Mouse (Mus musculus): ENCODE measurements around the gene Cd177. TPM values are rescaled to one million over a fixed set of nuclear protein-coding genes. Genes with fewer than 3 reads are reported as not detected.

Cd177 gene
- total RNA-seq, 2 experiments from 2014 or later, result 0.19 TPM; not detected in 1

Other genes starting within 250 kb of the Cd177 start
- not detected for gene AC161166.1, start 247.9 kb downstream of the Cd177 start, total RNA-seq (2021)
- gene Irgq, start 229.6 kb downstream of the Cd177 start, total RNA-seq (2021), result 10 to 100 TPM; 21.0 to 24.1 TPM
- not detected for gene Pinlyp, start 214.2 kb downstream of the Cd177 start, total RNA-seq (2021)
- gene Xrcc1, start 214.0 kb downstream of the Cd177 start, total RNA-seq (2021), result 10 to 100 TPM; 35.9 to 37.1 TPM
- 10 to 100 TPM; 28.9 to 40.3 TPM for gene Ethe1, start 172.8 kb downstream of the Cd177 start, total RNA-seq (2021)
- gene Zfp575, start 172.7 kb downstream of the Cd177 start, total RNA-seq (2021), result under 1 TPM; 0.32 to 0.46 TPM
- gene Phldb3, start 149.5 kb downstream of the Cd177 start, total RNA-seq (2021), result 1 to 10 TPM; 3.8 to 5.2 TPM
- under 1 TPM in 1 of 2 experiments, not detected in 1; 0.50 TPM for gene Lypd3, start 123.8 kb downstream of the Cd177 start, total RNA-seq (2021)
- not detected for gene Tex101, start 83.6 kb downstream of the Cd177 start, total RNA-seq (2021)
- not detected for gene BC049730, start 51.1 kb downstream of the Cd177 start, total RNA-seq (2021)
- gene Gm4763, start 33.4 kb downstream of the Cd177 start, total RNA-seq (2021), result not detected
- not detected for gene Ceacam10, start 16.9 kb upstream of the Cd177 start, total RNA-seq (2021)
- not detected for gene Gm9844, start 101.9 kb upstream of the Cd177 start, total RNA-seq (2021)
- not detected for gene Lypd4, start 109.6 kb upstream of the Cd177 start, total RNA-seq (2021)
- gene Dmrtc2, start 109.7 kb upstream of the Cd177 start, total RNA-seq (2021), result not detected
- 100 to 1,000 TPM; 871 to 959 TPM for gene Rps19, start 124.1 kb upstream of the Cd177 start, total RNA-seq (2021)
- gene Cd79a, start 137.1 kb upstream of the Cd177 start, total RNA-seq (2021), result 1 to 10 TPM in 1 of 2 experiments, under 1 TPM in 1; 0.74 to 1.0 TPM
- 10 to 100 TPM; 83.2 to 85.5 TPM for gene Arhgef1, start 142.6 kb upstream of the Cd177 start, total RNA-seq (2021)
- not detected for gene Gm4881, start 184.2 kb upstream of the Cd177 start, total RNA-seq (2021)
- 100 to 1,000 TPM; 343 to 378 TPM for gene Rabac1, start 212.4 kb upstream of the Cd177 start, total RNA-seq (2021)
- gene Atp1a3, start 245.6 kb upstream of the Cd177 start, total RNA-seq (2021), result 100 to 1,000 TPM in 1 of 2 experiments, 10 to 100 TPM in 1; 30.2 to 121 TPM